Mouse (Mus musculus): Measurements from ENCODE around the gene Pgbd1. TPM values are rescaled to one million over a fixed set of nuclear protein-coding genes. Genes with fewer than 3 reads are reported as not detected.

Pgbd1 gene
- polyA plus RNA-seq, 1 experiment = not detected

DNA sequence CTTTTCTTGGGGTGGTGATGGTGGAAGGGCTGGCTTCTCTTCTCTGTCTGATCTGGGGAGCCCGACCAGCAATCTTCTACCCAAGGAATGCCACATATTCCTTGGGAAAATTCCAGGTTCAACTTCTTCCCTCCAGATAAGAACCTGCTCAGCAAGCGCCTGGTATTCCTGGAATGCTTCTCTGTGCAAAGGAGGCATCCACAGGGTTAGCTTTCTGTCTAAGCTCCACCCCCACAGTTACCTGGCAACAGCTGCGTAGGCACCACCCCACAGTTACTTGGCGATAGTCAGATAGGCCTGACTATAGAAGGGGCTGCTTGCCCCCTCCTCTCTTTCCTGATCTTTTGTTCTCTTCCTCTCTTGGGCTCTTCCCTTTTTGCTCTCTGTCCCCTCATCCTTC, 15.5 kb upstream of the Pgbd1 start:
- TF ChIP-seq CTCF (IDR thresholded peaks at IDR 0.05; ENCODE audit: control insufficient read depth, insufficient read depth, low read length) = no peak
- TF ChIP-seq POLR2A (IDR thresholded peaks at IDR 0.05; ENCODE audit: borderline replicate concordance, control insufficient read depth, low read depth, low read length) = no peak
- Histone ChIP-seq H3K4me3 (replicated peaks; ENCODE audit: control insufficient read depth, low read depth, low read length) (no peak overlapping the region), H3K4me1 (ENCODE audit: control insufficient read depth, insufficient read depth, low read length) (no peaks in the 10 kb centered on the region), H3K27ac (ENCODE audit: control insufficient read depth, insufficient read depth, low read depth, low read length, poor library complexity) (no peak overlapping the region)
- WGBS = 62% methylated on average over 4 of the region's 4 CpGs

DNA sequence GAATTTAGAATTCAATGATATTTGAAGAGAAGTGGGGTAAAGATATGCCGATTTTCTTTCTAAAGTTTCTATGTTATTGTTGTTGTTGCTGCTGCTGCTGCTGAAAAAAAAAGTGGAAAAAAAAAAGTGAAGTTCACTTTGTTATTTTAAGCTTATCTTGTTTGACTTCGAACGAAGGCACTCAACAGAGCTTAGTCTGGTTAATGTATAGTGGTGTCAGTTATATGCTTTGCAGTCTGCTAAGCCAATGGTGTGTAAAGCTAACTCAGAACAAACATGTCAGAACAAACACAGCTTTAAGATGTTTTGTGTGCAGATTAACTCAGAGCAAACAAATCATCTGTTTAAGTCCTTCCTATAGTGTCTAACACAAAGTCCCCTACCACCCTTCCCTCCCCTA, 13.3 kb upstream of the Pgbd1 start:
- Histone ChIP-seq H3K4me1 (ENCODE audit: control insufficient read depth, insufficient read depth, low read length) (no peaks in the 10 kb centered on the region), H3K27ac (ENCODE audit: control insufficient read depth, insufficient read depth, low read depth, low read length, poor library complexity) (no peak overlapping the region), H3K4me3 (replicated peaks; ENCODE audit: control insufficient read depth, low read depth, low read length) (no peak overlapping the region)
- TF ChIP-seq CTCF (IDR thresholded peaks at IDR 0.05; ENCODE audit: control insufficient read depth, insufficient read depth, low read length) = no peak
- TF ChIP-seq POLR2A (IDR thresholded peaks at IDR 0.05; ENCODE audit: borderline replicate concordance, control insufficient read depth, low read depth, low read length) = no peak
- WGBS = 68% methylated on average over 3 of the region's 3 CpGs

DNA sequence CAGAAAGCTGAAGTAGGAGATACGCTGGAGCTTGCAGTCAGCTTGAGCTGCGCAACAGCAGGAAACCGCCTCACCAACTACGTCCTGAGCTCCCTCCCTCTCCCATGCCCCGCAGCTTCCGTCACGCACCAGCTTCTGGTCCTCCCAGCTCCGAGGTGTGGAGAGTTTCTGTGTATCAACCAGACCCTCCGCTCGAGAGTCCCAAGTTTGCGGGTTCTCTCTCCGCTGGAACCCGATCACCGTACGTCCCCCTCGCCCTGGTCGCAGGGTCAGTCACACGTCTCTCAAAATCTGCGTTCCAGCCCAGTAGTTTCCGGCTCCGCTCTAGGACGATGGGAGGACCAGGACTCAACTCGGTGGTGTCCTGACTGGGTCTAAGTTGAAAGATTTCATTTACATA, 12.6 kb upstream of the Pgbd1 start, which contains the start of gene Zscan26:
Zscan26 (minus strand) TSS at position 282 of the 400 bp plus-strand sequence.
- peak within 1 kb of the TSS; percentile 86 for H3K4me3 ChIP-seq (replicated peaks; ENCODE audit: control insufficient read depth, low read depth, low read length)
- TF ChIP-seq POLR2A (IDR thresholded peaks at IDR 0.05; ENCODE audit: borderline replicate concordance, control insufficient read depth, low read depth, low read length) (peak; percentile 54; the same call in 1 of the 2 replicates), CTCF (IDR thresholded peaks at IDR 0.05; ENCODE audit: control insufficient read depth, insufficient read depth, low read length) (no peak)
- no peaks in the 10 kb centered on the region for H3K4me1 ChIP-seq (ENCODE audit: control insufficient read depth, insufficient read depth, low read length)
- under 1% methylated on average over 23 of the region's 23 CpGs for WGBS
- H3K27ac ChIP-seq (ENCODE audit: control insufficient read depth, insufficient read depth, low read depth, low read length, poor library complexity) = no peak within 1 kb of the TSS

DNA sequence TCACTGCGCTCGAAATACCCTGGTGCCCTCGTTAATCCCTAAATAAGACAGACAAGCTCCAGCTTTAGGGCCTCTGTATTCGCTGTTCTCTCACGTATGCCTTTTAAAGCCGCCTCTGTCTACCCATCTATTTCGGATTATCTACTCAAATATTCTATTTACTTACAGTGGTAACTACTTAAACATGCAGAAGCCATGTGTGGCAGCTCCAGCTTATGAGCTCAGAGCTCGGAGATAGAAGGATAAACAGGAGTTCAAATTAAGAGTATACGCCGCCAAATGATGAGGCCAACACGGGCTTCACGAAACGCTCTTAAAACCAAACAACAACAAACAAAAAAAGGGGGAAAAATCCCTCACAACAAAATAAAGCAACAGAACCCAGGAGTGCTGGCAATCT, 12.2 kb upstream of the Pgbd1 start:
- TF ChIP-seq CTCF (IDR thresholded peaks at IDR 0.05; ENCODE audit: control insufficient read depth, insufficient read depth, low read length) (no peak), POLR2A (IDR thresholded peaks at IDR 0.05; ENCODE audit: borderline replicate concordance, control insufficient read depth, low read depth, low read length) (no peak)
- H3K27ac ChIP-seq (ENCODE audit: control insufficient read depth, insufficient read depth, low read depth, low read length, poor library complexity) = no peak overlapping the region
- 2% methylated on average over 13 of the region's 13 CpGs for WGBS
- peak overlapping the region; percentile 86 for H3K4me3 ChIP-seq (replicated peaks; ENCODE audit: control insufficient read depth, low read depth, low read length)
- H3K4me1 ChIP-seq (ENCODE audit: control insufficient read depth, insufficient read depth, low read length) = no peaks in the 10 kb centered on the region

DNA sequence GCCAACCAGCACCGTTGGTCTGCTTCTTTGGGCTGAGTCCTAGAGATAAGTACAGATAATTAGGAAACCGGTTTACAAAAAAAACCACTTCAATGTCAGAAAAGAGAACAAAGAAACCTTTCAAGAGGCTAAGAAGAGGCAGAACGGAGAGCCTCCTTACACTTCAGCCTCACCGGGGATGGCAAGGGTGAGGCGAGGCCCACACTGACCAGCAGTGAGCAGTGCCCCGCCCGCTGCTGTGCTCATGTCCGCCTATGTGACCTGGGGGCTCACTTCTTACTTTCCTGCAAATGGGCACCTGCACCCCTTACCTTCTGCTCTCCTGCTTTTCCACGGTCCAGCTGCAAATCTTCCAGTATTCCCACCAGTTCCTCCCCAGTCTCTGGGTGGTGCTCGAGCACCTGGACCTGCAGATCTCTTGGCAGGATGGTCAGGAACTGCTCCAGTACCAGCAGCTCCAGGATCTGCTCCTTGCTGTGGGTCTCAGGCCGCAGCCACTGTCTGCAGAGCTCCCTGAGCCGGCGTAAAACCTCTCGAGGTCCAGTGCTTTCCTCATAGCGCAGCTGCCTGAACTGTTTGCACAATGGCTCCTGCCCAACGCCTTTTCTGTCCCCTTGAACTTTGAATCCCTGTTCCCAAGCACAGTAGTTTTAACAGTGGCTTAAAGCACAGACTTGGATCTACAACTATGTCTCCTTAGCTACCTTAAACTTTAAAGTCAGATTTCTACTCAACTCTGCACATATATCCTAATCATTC, 7.2 kb upstream of the Pgbd1 start:
- WGBS = 82% methylated on average over 16 of the region's 16 CpGs
- Histone ChIP-seq H3K4me3 (replicated peaks; ENCODE audit: control insufficient read depth, low read depth, low read length) (no peak overlapping the region), H3K4me1 (ENCODE audit: control insufficient read depth, insufficient read depth, low read length) (no peaks in the 10 kb centered on the region), H3K27ac (ENCODE audit: control insufficient read depth, insufficient read depth, low read depth, low read length, poor library complexity) (no peak overlapping the region)
- TF ChIP-seq CTCF (IDR thresholded peaks at IDR 0.05; ENCODE audit: control insufficient read depth, insufficient read depth, low read length) = no peak
- no peak for TF ChIP-seq POLR2A (IDR thresholded peaks at IDR 0.05; ENCODE audit: borderline replicate concordance, control insufficient read depth, low read depth, low read length)

DNA sequence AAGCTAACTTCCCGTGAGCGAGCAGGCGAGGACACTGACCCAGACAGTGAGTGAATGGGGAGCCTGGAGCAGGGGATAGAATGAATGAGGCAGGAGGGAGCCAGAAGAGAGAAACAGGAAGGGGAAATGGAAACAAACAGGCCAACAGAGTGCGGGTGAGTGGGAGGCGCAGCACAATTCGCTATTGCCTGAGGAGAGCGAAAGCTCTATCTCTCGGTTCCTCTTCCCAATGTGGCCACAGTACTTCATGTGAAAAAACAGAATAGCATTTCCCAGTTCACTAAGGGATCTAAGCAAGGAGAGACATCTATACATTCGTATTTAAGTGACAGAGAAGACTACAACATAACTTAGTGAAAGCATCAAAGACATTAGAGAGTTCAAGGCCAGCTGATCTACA, 5.9 kb upstream of the Pgbd1 start:
- Histone ChIP-seq H3K27ac (ENCODE audit: control insufficient read depth, insufficient read depth, low read depth, low read length, poor library complexity) (no peak overlapping the region), H3K4me1 (ENCODE audit: control insufficient read depth, insufficient read depth, low read length) (no peaks in the 10 kb centered on the region), H3K4me3 (replicated peaks; ENCODE audit: control insufficient read depth, low read depth, low read length) (no peak overlapping the region)
- 78% methylated on average over 9 of the region's 9 CpGs for WGBS
- TF ChIP-seq POLR2A (IDR thresholded peaks at IDR 0.05; ENCODE audit: borderline replicate concordance, control insufficient read depth, low read depth, low read length) (no peak), CTCF (IDR thresholded peaks at IDR 0.05; ENCODE audit: control insufficient read depth, insufficient read depth, low read length) (no peak)

DNA sequence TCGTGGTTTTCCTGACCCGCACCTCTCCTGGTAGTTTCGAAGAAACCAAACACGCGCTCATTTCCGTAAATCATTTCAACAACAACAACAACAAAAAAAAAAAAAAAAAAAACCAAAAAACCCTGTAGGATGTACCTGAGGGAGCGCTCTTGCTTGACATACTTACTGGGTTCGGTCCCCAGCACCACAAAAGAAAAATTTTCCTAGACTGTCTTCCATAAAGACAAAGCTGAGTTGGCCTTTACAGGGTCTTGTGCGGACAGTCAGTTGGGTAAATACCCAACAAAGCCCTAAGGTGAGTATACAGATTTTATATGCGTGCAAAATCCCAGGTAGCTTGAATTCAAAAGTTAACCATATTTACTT, 332 bp upstream of the Pgbd1 start:
- TF ChIP-seq CTCF (IDR thresholded peaks at IDR 0.05; ENCODE audit: control insufficient read depth, insufficient read depth, low read length) (no peak), POLR2A (IDR thresholded peaks at IDR 0.05; ENCODE audit: borderline replicate concordance, control insufficient read depth, low read depth, low read length) (no peak)
- H3K27ac ChIP-seq (ENCODE audit: control insufficient read depth, insufficient read depth, low read depth, low read length, poor library complexity) = no peak overlapping the region; the same call in 1 of the 2 replicates
- 30% methylated on average over 10 of the region's 10 CpGs for WGBS
- peak overlapping the region; percentile 73 for H3K4me3 ChIP-seq (replicated peaks; ENCODE audit: control insufficient read depth, low read depth, low read length)
- H3K4me1 ChIP-seq (ENCODE audit: control insufficient read depth, insufficient read depth, low read length) = no peaks in the 10 kb centered on the region; the same call in 1 of the 2 replicates

DNA sequence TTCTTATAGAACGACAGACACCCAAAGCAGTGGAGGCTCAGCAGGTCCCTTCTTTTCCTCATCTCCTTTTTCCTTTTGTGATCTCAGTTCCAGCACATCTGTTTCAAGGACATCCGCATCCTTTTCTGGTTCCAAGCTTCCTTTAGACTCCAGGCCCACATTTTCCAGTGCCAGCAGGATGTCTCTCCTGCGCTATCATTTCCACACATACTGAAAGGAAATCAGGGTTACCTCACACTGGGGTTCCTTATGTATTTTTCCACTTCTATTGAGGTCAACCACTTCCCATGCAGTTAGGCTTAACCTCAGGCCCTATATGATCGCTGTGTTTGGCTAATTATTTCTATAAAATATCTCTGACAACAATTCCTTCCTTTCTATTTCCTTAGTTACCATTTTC, 5.4 kb downstream of the Pgbd1 start:
- no peak for TF ChIP-seq CTCF (IDR thresholded peaks at IDR 0.05; ENCODE audit: control insufficient read depth, insufficient read depth, low read length)
- no peak for TF ChIP-seq POLR2A (IDR thresholded peaks at IDR 0.05; ENCODE audit: borderline replicate concordance, control insufficient read depth, low read depth, low read length)
- no peaks in the 10 kb centered on the region; the same call in 1 of the 2 replicates for H3K4me1 ChIP-seq (ENCODE audit: control insufficient read depth, insufficient read depth, low read length)
- 60% methylated on average over 4 of the region's 4 CpGs for WGBS
- no peak overlapping the region for H3K27ac ChIP-seq (ENCODE audit: control insufficient read depth, insufficient read depth, low read depth, low read length, poor library complexity)
- H3K4me3 ChIP-seq (replicated peaks; ENCODE audit: control insufficient read depth, low read depth, low read length) = no peak overlapping the region
